Mouse (Mus musculus) lung, embryonic 16.5 days (tissue): Measurements from ENCODE around the gene Zfp986. TPM values are rescaled to one million over a fixed set of nuclear protein-coding genes. Genes with fewer than 3 reads are reported as not detected.
"Not testable (repeated sequence)": the region's sequence is repeated elsewhere in the genome, so short reads cannot be mapped to it uniquely, and the experiment has no call there.

ENCODE experiments used
- ATAC-seq: fragments of 200-750 bp; cut with Nextera tagmentation; 2 replicates; pipeline ENCODE4 v1.8.0; 2017; ENCODE audit warnings: low read depth, mild to moderate bottlenecking, moderate library complexity
- H3K27ac ChIP-seq: fragments of 300-500 bp; sonication (generic); 2 replicates; pipeline ENCODE4 v1.5.1; 2014; ENCODE audit warnings: mild to moderate bottlenecking, control low read depth, low read length
- H3K27me3 ChIP-seq: fragments of 300-500 bp; sonication (generic); 2 replicates; pipeline ENCODE4 v1.6.1; 2014; ENCODE audit warnings: low read depth, low read length, mixed read lengths; ENCODE audit not compliant: control insufficient read depth, insufficient read depth
- H3K36me3 ChIP-seq: fragments of 300-500 bp; sonication (generic); 2 replicates; pipeline ENCODE4 v1.6.1; 2014; ENCODE audit warnings: low read length; ENCODE audit not compliant: control insufficient read depth, insufficient read depth
- H3K4me1 ChIP-seq: fragments of 300-500 bp; sonication (generic); replicated peaks from 2 replicates; pipeline ENCODE4 v1.6.1; 2014; ENCODE audit warnings: low read length, mixed read lengths; ENCODE audit not compliant: control insufficient read depth, insufficient read depth
- H3K4me2 ChIP-seq: fragments of 300-500 bp; sonication (generic); 2 replicates; pipeline ENCODE4 v1.6.1; 2014; ENCODE audit warnings: low read depth, low read length, control low read depth
- H3K4me3 ChIP-seq: fragments of 300-500 bp; sonication (generic); 2 replicates; pipeline ENCODE4 v1.5.1; 2014; ENCODE audit warnings: mild to moderate bottlenecking, low read length, control low read depth
- H3K9ac ChIP-seq: fragments of 300-500 bp; sonication (generic); 2 replicates; pipeline ENCODE4 v1.6.1; 2014; ENCODE audit warnings: low read length, control low read depth
- H3K9me3 ChIP-seq: fragments of 300-500 bp; sonication (generic); 2 replicates; pipeline ENCODE4 v1.6.1; 2016; ENCODE audit warnings: low read length; ENCODE audit not compliant: control insufficient read depth
- WGBS: fragments of 180-500 bp; shearing (Covaris S2); extraction: QIAGEN DNeasy Blood & Tissue Kit; methylation state at CpG from one replicate; pipeline ENCODE4 v1.1.7; 2014; 5-methylcytosine and 5-hydroxymethylcytosine counted together
- polyA plus RNA-seq: library from polyadenylated mRNA; unstranded; fragments of >200 nt; fragmentation: Nextera tagmentation; extraction: Ambion mirVana; gene quantifications from 2 replicates; pipeline ENCODE4 v1.2.1, GENCODE M21; 2015

Zfp986 gene
- not detected in 2 replicates for polyA plus RNA-seq

GRCm38 (mm10) chr4:145868494-145868893 is at the start of gene Zfp986:
Gene Zfp986, plus strand, starts transcription at chr4:145868794.
- not testable (repeated sequence) for H3K27me3 ChIP-seq, H3K9ac ChIP-seq, H3K4me1 ChIP-seq, H3K4me3 ChIP-seq, H3K4me2 ChIP-seq, H3K9me3 ChIP-seq, H3K27ac ChIP-seq, H3K36me3 ChIP-seq, ATAC-seq
- WGBS, result 70% methylated on average over 3 of the region's 3 CpGs

GRCm38 (mm10) chr4:145819946-145820345 is 48.6 kb upstream of the Zfp986 start:
- no CpG with 5 or more reads among the region's 2 CpGs for WGBS
- not testable (repeated sequence) for ATAC-seq, H3K9me3 ChIP-seq, H3K9ac ChIP-seq, H3K4me1 ChIP-seq, H3K36me3 ChIP-seq, H3K4me2 ChIP-seq, H3K4me3 ChIP-seq, H3K27me3 ChIP-seq, H3K27ac ChIP-seq

GRCm38 (mm10) chr4:145825606-145826005 is 43.0 kb upstream of the Zfp986 start:
- not testable (repeated sequence) for H3K4me3 ChIP-seq, ATAC-seq, H3K9me3 ChIP-seq, H3K4me1 ChIP-seq, H3K9ac ChIP-seq, H3K4me2 ChIP-seq, H3K27me3 ChIP-seq, H3K36me3 ChIP-seq, H3K27ac ChIP-seq
- 83% methylated on average over 3 of the region's 8 CpGs for WGBS

- H3K36me3 ChIP-seq, H3K4me1 ChIP-seq, H3K9ac ChIP-seq, H3K27ac ChIP-seq, H3K27me3 ChIP-seq, H3K9me3 ChIP-seq, H3K4me3 ChIP-seq, H3K4me2 ChIP-seq, ATAC-seq: not testable (repeated sequence)
- WGBS, result 92% methylated on average over 1 of the region's 14 CpGs
These were observed 37.1 kb upstream of the Zfp986 start for GRCm38 (mm10) chr4:145831328-145832062.

GRCm38 (mm10) chr4:145836300-145836862 is 32.2 kb upstream of the Zfp986 start:
- H3K9ac ChIP-seq, H3K36me3 ChIP-seq, H3K27ac ChIP-seq, H3K4me3 ChIP-seq, H3K27me3 ChIP-seq, H3K4me1 ChIP-seq, H3K9me3 ChIP-seq, H3K4me2 ChIP-seq: not testable (repeated sequence)
- 100% methylated on average over 1 of the region's 18 CpGs for WGBS
- peak; percentile 36; the same call in 1 of the 2 replicates for ATAC-seq

GRCm38 (mm10) chr4:145836863-145837440 is 31.6 kb upstream of the Zfp986 start:
- H3K4me2 ChIP-seq, H3K4me3 ChIP-seq, H3K27ac ChIP-seq, H3K27me3 ChIP-seq, H3K36me3 ChIP-seq, H3K9ac ChIP-seq, H3K9me3 ChIP-seq, H3K4me1 ChIP-seq: not testable (repeated sequence)
- ATAC-seq, result peak; percentile 91
- 60% methylated on average over 46 of the region's 75 CpGs for WGBS

- H3K27me3 ChIP-seq, ATAC-seq, H3K4me2 ChIP-seq: not testable (repeated sequence)
These were observed 21.8 kb upstream of the Zfp986 start for GRCm38 (mm10) chr4:145846793-145847192.

GRCm38 (mm10) chr4:145848183-145848890 is 20.3 kb upstream of the Zfp986 start:
- WGBS, result 59% methylated on average over 3 of the region's 4 CpGs
- not testable (repeated sequence) for H3K4me3 ChIP-seq, H3K36me3 ChIP-seq, H3K4me1 ChIP-seq, H3K9ac ChIP-seq, H3K4me2 ChIP-seq, H3K27ac ChIP-seq, H3K27me3 ChIP-seq, H3K9me3 ChIP-seq
- ATAC-seq, result peak; percentile 23; the same call in 1 of the 2 replicates

More at GRCm38 (mm10) chr4:145846793-145847192, 21.8 kb upstream of the Zfp986 start:
- not testable (repeated sequence) for H3K9me3 ChIP-seq, H3K27ac ChIP-seq, H3K9ac ChIP-seq, H3K4me3 ChIP-seq, H3K36me3 ChIP-seq, H3K4me1 ChIP-seq

- not testable (repeated sequence) for H3K9me3 ChIP-seq, H3K4me2 ChIP-seq, H3K4me1 ChIP-seq, H3K36me3 ChIP-seq, H3K27ac ChIP-seq, H3K9ac ChIP-seq, ATAC-seq, H3K27me3 ChIP-seq, H3K4me3 ChIP-seq
- WGBS, result 66% methylated on average over 3 of the region's 3 CpGs
These were observed 19.7 kb upstream of the Zfp986 start for GRCm38 (mm10) chr4:145848891-145849214.
